Mouse (Mus musculus): ENCODE data around the gene Gm10272.
"Not testable (repeated sequence)": the region's sequence is repeated elsewhere in the genome, so short reads cannot be mapped to it uniquely, and the experiment has no call there.

- 0 out of 2 replicates have a peak, but pooled peaks have one; percentile 21 for TF ChIP-seq CTCF (IDR thresholded peaks at IDR 0.05; ENCODE audit: low read depth)
- TF ChIP-seq EP300 (optimal IDR thresholded peaks at IDR 0.05): not testable (repeated sequence)
Observed at GRCm38 (mm10) chr10:77752312-77752711, 45.9 kb downstream of the Gm10272 start.

All from stomach, postnatal 0 days (tissue).